Mouse (Mus musculus) cortical plate, adult 2 months (tissue): ENCODE measurements around the gene Arid2.

Experiments
- CTCF ChIP-seq: fragments of 200-500 bp; IDR thresholded peaks from 2 replicates; pipeline ENCODE4 v1.5.1; 2011; ENCODE audit warnings: mild to moderate bottlenecking, control low read depth, low read length; ENCODE audit not compliant: insufficient read depth; ENCODE audit errors: extremely low read depth
- POLR2A ChIP-seq: fragments of 200-500 bp; IDR thresholded peaks from 2 replicates; pipeline ENCODE4 v1.6.1; 2011; ENCODE audit warnings: mild to moderate bottlenecking, low read length, control low read depth; ENCODE audit not compliant: insufficient read depth; ENCODE audit errors: extremely low read depth

- TF ChIP-seq CTCF (no peak), POLR2A (no peak)
These were observed 161.5 kb downstream of the Arid2 start for GRCm38 (mm10) chr15:96448656-96449299.
